Mouse (Mus musculus): ENCODE measurements at regions not wholly inside any gene's neighbourhood (a gene's known extent, or its start where the extent isn't known, plus 50 kb on each side); places are given as distances from the start of the nearest gene placed in this dataset.

- no peak overlapping the region for H3K27ac ChIP-seq (ENCODE audit: insufficient read depth, low read depth, low read length)
- H3K36me3 ChIP-seq (ENCODE audit: control insufficient read depth, insufficient read depth, low read length), result no peaks in the 10 kb centered on the region
- no peaks in the 10 kb centered on the region for H3K27me3 ChIP-seq (replicated peaks; ENCODE audit: control insufficient read depth, insufficient read depth, low read length)
- TF ChIP-seq POLR2A (IDR thresholded peaks at IDR 0.05; ENCODE audit: low read depth, low read length) (no peak), CTCF (conservative IDR thresholded peaks at IDR 0.05; ENCODE audit: insufficient read depth, insufficient read length, low read depth, low read length) (no peak)
- H3K4me3 ChIP-seq (ENCODE audit: insufficient read depth, low read depth, low read length), result no peak overlapping the region
- 100% methylated on average over 1 of the region's 1 CpGs for WGBS
- H3K4me1 ChIP-seq (ENCODE audit: control insufficient read depth, insufficient read depth, low read length), result no peaks in the 10 kb centered on the region
- DNase-seq, result no peak
Observed at GRCm38 (mm10) chr7:70099001-70099400, 267.5 kb downstream of the Nr2f2 start.

GRCm38 (mm10) chr7:70093916-70094784, 272.4 kb downstream of the Nr2f2 start:
- TF ChIP-seq POLR2A (IDR thresholded peaks at IDR 0.05; ENCODE audit: low read depth, low read length), result no peak
- no peak for TF ChIP-seq CTCF (conservative IDR thresholded peaks at IDR 0.05; ENCODE audit: insufficient read depth, insufficient read length, low read depth, low read length)
- 68% methylated on average over 21 of the region's 21 CpGs for WGBS
- no peak for DNase-seq
- no peaks in the 10 kb centered on the region for H3K27me3 ChIP-seq (replicated peaks; ENCODE audit: control insufficient read depth, insufficient read depth, low read length)
- no peak overlapping the region for H3K4me3 ChIP-seq (ENCODE audit: insufficient read depth, low read depth, low read length)
- no peaks in the 10 kb centered on the region for H3K4me1 ChIP-seq (ENCODE audit: control insufficient read depth, insufficient read depth, low read length)
- no peaks in the 10 kb centered on the region for H3K36me3 ChIP-seq (ENCODE audit: control insufficient read depth, insufficient read depth, low read length)
- no peak overlapping the region for H3K27ac ChIP-seq (ENCODE audit: insufficient read depth, low read depth, low read length)

GRCm38 (mm10) chr7:70092089-70092488, 274.4 kb downstream of the Nr2f2 start:
- TF ChIP-seq POLR2A (IDR thresholded peaks at IDR 0.05; ENCODE audit: low read depth, low read length) (no peak), CTCF (conservative IDR thresholded peaks at IDR 0.05; ENCODE audit: insufficient read depth, insufficient read length, low read depth, low read length) (no peak)
- Histone ChIP-seq H3K27ac (ENCODE audit: insufficient read depth, low read depth, low read length) (no peak overlapping the region), H3K4me1 (ENCODE audit: control insufficient read depth, insufficient read depth, low read length) (no peaks in the 10 kb centered on the region), H3K4me3 (ENCODE audit: insufficient read depth, low read depth, low read length) (no peak overlapping the region), H3K27me3 (replicated peaks; ENCODE audit: control insufficient read depth, insufficient read depth, low read length) (no peaks in the 10 kb centered on the region), H3K36me3 (ENCODE audit: control insufficient read depth, insufficient read depth, low read length) (no peaks in the 10 kb centered on the region)
- no peak for DNase-seq
- 92% methylated on average over 2 of the region's 2 CpGs for WGBS

GRCm38 (mm10) chr7:70089121-70089520, 277.4 kb downstream of the Nr2f2 start:
- TF ChIP-seq POLR2A (IDR thresholded peaks at IDR 0.05; ENCODE audit: low read depth, low read length) (no peak), CTCF (conservative IDR thresholded peaks at IDR 0.05; ENCODE audit: insufficient read depth, insufficient read length, low read depth, low read length) (no peak)
- Histone ChIP-seq H3K36me3 (ENCODE audit: control insufficient read depth, insufficient read depth, low read length) (no peaks in the 10 kb centered on the region), H3K27ac (ENCODE audit: insufficient read depth, low read depth, low read length) (no peak overlapping the region), H3K4me3 (ENCODE audit: insufficient read depth, low read depth, low read length) (no peak overlapping the region), H3K27me3 (replicated peaks; ENCODE audit: control insufficient read depth, insufficient read depth, low read length) (no peaks in the 10 kb centered on the region), H3K4me1 (ENCODE audit: control insufficient read depth, insufficient read depth, low read length) (no peaks in the 10 kb centered on the region)
- no peak for DNase-seq
- 72% methylated on average over 5 of the region's 5 CpGs for WGBS

GRCm38 (mm10) chr7:70069662-70070061, 296.9 kb downstream of the Nr2f2 start:
- H3K27ac ChIP-seq (ENCODE audit: insufficient read depth, low read depth, low read length), result no peak overlapping the region
- WGBS, result 59% methylated on average over 1 of the region's 1 CpGs
- TF ChIP-seq POLR2A (IDR thresholded peaks at IDR 0.05; ENCODE audit: low read depth, low read length) (no peak), CTCF (conservative IDR thresholded peaks at IDR 0.05; ENCODE audit: insufficient read depth, insufficient read length, low read depth, low read length) (no peak)
- DNase-seq, result no peak
- H3K36me3 ChIP-seq (ENCODE audit: control insufficient read depth, insufficient read depth, low read length), result no peaks in the 10 kb centered on the region
- no peaks in the 10 kb centered on the region for H3K4me1 ChIP-seq (ENCODE audit: control insufficient read depth, insufficient read depth, low read length)
- H3K27me3 ChIP-seq (replicated peaks; ENCODE audit: control insufficient read depth, insufficient read depth, low read length), result no peaks in the 10 kb centered on the region
- no peak overlapping the region for H3K4me3 ChIP-seq (ENCODE audit: insufficient read depth, low read depth, low read length)

- H3K4me1 ChIP-seq (ENCODE audit: control insufficient read depth, insufficient read depth, low read length), result no peaks in the 10 kb centered on the region
- H3K27me3 ChIP-seq (replicated peaks; ENCODE audit: control insufficient read depth, insufficient read depth, low read length), result no peaks in the 10 kb centered on the region
- no peak for DNase-seq
- no peaks in the 10 kb centered on the region for H3K36me3 ChIP-seq (ENCODE audit: control insufficient read depth, insufficient read depth, low read length)
- WGBS, result 57% methylated on average over 18 of the region's 18 CpGs
- H3K27ac ChIP-seq (ENCODE audit: insufficient read depth, low read depth, low read length), result no peak overlapping the region
- no peak overlapping the region for H3K4me3 ChIP-seq (ENCODE audit: insufficient read depth, low read depth, low read length)
- no peak for TF ChIP-seq POLR2A (IDR thresholded peaks at IDR 0.05; ENCODE audit: low read depth, low read length)
- TF ChIP-seq CTCF (conservative IDR thresholded peaks at IDR 0.05; ENCODE audit: insufficient read depth, insufficient read length, low read depth, low read length), result no peak
Observed at GRCm38 (mm10) chr7:70067828-70068719, 298.5 kb downstream of the Nr2f2 start.

GRCm38 (mm10) chr7:70067071-70067470, 299.5 kb downstream of the Nr2f2 start:
- Histone ChIP-seq H3K27me3 (replicated peaks; ENCODE audit: control insufficient read depth, insufficient read depth, low read length) (no peaks in the 10 kb centered on the region), H3K4me1 (ENCODE audit: control insufficient read depth, insufficient read depth, low read length) (no peaks in the 10 kb centered on the region), H3K4me3 (ENCODE audit: insufficient read depth, low read depth, low read length) (no peak overlapping the region), H3K36me3 (ENCODE audit: control insufficient read depth, insufficient read depth, low read length) (no peaks in the 10 kb centered on the region), H3K27ac (ENCODE audit: insufficient read depth, low read depth, low read length) (no peak overlapping the region)
- TF ChIP-seq CTCF (conservative IDR thresholded peaks at IDR 0.05; ENCODE audit: insufficient read depth, insufficient read length, low read depth, low read length), result no peak
- TF ChIP-seq POLR2A (IDR thresholded peaks at IDR 0.05; ENCODE audit: low read depth, low read length), result no peak
- DNase-seq, result no peak
- 82% methylated on average over 5 of the region's 5 CpGs for WGBS
